Mouse (Mus musculus) kidney, postnatal 25 days (tissue): ENCODE data around the gene Nlgn2.

Experiments used
- DNase-seq, 2 experiments: peaks; one replicate each; pipeline ENCODE4 v3.0.0; 2021; ENCODE audit warnings: mixed read lengths in 2 of 2

The Nlgn2 gene

GRCm38 (mm10) chr11:69818871-69819270 is 18.7 kb downstream of the Nlgn2 start:
- DNase-seq: no peak

- no peak for DNase-seq
Observed at GRCm38 (mm10) chr11:69818365-69818764, 19.2 kb downstream of the Nlgn2 start, which contains the start of gene Spem2. Gene Spem2, minus strand, starts transcription at chr11:69818465.

- no peak for DNase-seq
Observed at GRCm38 (mm10) chr11:69816520-69816919, 21.1 kb downstream of the Nlgn2 start.

- no peak for DNase-seq
Observed at GRCm38 (mm10) chr11:69815155-69815554, 22.4 kb downstream of the Nlgn2 start, which contains the start of gene Gm39566. Gene Gm39566, minus strand, starts transcription at chr11:69815298.

- DNase-seq: no peak
Observed at GRCm38 (mm10) chr11:69810280-69810679, 27.3 kb downstream of the Nlgn2 start.

GRCm38 (mm10) chr11:69807641-69808040 is 29.9 kb downstream of the Nlgn2 start:
- DNase-seq: no peak

- DNase-seq: no peak
Observed at GRCm38 (mm10) chr11:69806378-69806777, 31.2 kb downstream of the Nlgn2 start.

- peak; percentile 81 to 93 for DNase-seq
Observed at GRCm38 (mm10) chr11:69804972-69805909, 32.3 kb downstream of the Nlgn2 start, which contains the start of gene Tmem102. Gene Tmem102, minus strand, starts transcription at chr11:69805624.

GRCm38 (mm10) chr11:69804652-69804940 is 33.0 kb downstream of the Nlgn2 start:
- peak; percentile 68 to 71 for DNase-seq

- DNase-seq: peak; percentile 81 to 91
Observed at GRCm38 (mm10) chr11:69803786-69804651, 33.6 kb downstream of the Nlgn2 start.

GRCm38 (mm10) chr11:69803328-69803727 is 34.3 kb downstream of the Nlgn2 start:
- DNase-seq: no peak

GRCm38 (mm10) chr11:69802648-69803105 is 34.9 kb downstream of the Nlgn2 start:
- DNase-seq: peak; percentile 86 to 92

- DNase-seq: no peak
Observed at GRCm38 (mm10) chr11:69801379-69801977, 36.1 kb downstream of the Nlgn2 start, which contains the start of gene Fgf11. Gene Fgf11, minus strand, starts transcription at chr11:69801857.

GRCm38 (mm10) chr11:69800392-69801197 is 37.0 kb downstream of the Nlgn2 start:
- peak; percentile 70 to 81 for DNase-seq

- no peak for DNase-seq
Observed at GRCm38 (mm10) chr11:69800138-69800391, 37.5 kb downstream of the Nlgn2 start.

GRCm38 (mm10) chr11:69799394-69800137 is 38.0 kb downstream of the Nlgn2 start:
- no peak for DNase-seq

- DNase-seq: no peak
Observed at GRCm38 (mm10) chr11:69797924-69798323, 39.7 kb downstream of the Nlgn2 start.

- DNase-seq: no peak
Observed at GRCm38 (mm10) chr11:69795983-69796435, 41.6 kb downstream of the Nlgn2 start.

GRCm38 (mm10) chr11:69795168-69795982 is 42.2 kb downstream of the Nlgn2 start, which contains the start of gene Chrnb1:
Gene Chrnb1, minus strand, starts transcription at chr11:69795943.
- DNase-seq: peak; percentile 98 to 99

GRCm38 (mm10) chr11:69793429-69793828 is 44.2 kb downstream of the Nlgn2 start:
- no peak for DNase-seq
